In genomic region chr2:92388891-92389641, GRCm38 (mm10) we compare ENCODE assay signal across 7 mouse cellular contexts. TPM values are rescaled to one million over a fixed set of nuclear protein-coding genes. Genes with fewer than 3 reads are reported as not detected.
DNase-seq lines count a peak whose midpoint lies in the region; ATAC-seq and TF ChIP-seq lines count a peak whose summit lies in the region.

No protein-coding gene starts in this region.

- no peak for TF ChIP-seq CTCF in small intestine, adult 2 months (IDR thresholded peaks at IDR 0.05; ENCODE audit: extremely low read depth, insufficient read length, insufficient replicate concordance, low read depth, low read length)

- H3K9ac ChIP-seq in intestine, embryonic 15.5 days, result peak overlapping the region; percentile 64
- peak overlapping the region; percentile 80 for H3K9ac ChIP-seq in midbrain, embryonic 11.5 days (ENCODE audit: low read length)

- peaks cover 40% of the 10 kb centered on the region for H3K4me1 ChIP-seq in intestine, embryonic 15.5 days (replicated peaks)
- peaks cover 50% of the 10 kb centered on the region for H3K4me1 ChIP-seq in midbrain, embryonic 11.5 days (ENCODE audit: control insufficient read depth, insufficient read depth, low read length)
- no peaks in the 10 kb centered on the region; the same call in 1 of the 2 replicates for H3K4me1 ChIP-seq in small intestine, adult 2 months (ENCODE audit: control insufficient read depth, insufficient read depth, insufficient read length, low read length)

- H3K27ac ChIP-seq in intestine, embryonic 15.5 days, result peak overlapping the region; percentile 62
- H3K27ac ChIP-seq in midbrain, embryonic 11.5 days (ENCODE audit: low read depth, low read length), result peak overlapping the region; percentile 51
- H3K27ac ChIP-seq in small intestine, adult 2 months (ENCODE audit: insufficient read depth, low read depth, low read length), result no peak overlapping the region

- peak; percentile 90 for ATAC-seq in intestine, embryonic 15.5 days
- peak; percentile 96 for ATAC-seq in midbrain, embryonic 11.5 days (ENCODE audit: low FRiP score)

- no peaks in the 10 kb centered on the region for H3K9me3 ChIP-seq in intestine, embryonic 15.5 days
- H3K9me3 ChIP-seq in midbrain, embryonic 11.5 days (ENCODE audit: control insufficient read depth, low read length), result no peaks in the 10 kb centered on the region

- peak overlapping the region; percentile 67 for H3K4me3 ChIP-seq in intestine, embryonic 15.5 days (replicated peaks)
- H3K4me3 ChIP-seq in midbrain, embryonic 11.5 days (ENCODE audit: low read depth, low read length), result peak overlapping the region; percentile 63
- peak overlapping the region; percentile 67 for H3K4me3 ChIP-seq in small intestine, adult 2 months (ENCODE audit: low read depth, low read length)

- WGBS in intestine, embryonic 15.5 days, result under 1% methylated on average over 55 of the region's 62 CpGs
- under 1% methylated on average over 61 of the region's 62 CpGs for WGBS in midbrain, embryonic 11.5 days
- WGBS in small intestine, adult 2 months, result 2% methylated on average over 62 of the region's 62 CpGs

- intact Hi-C loops in left cerebral cortex, postnatal 14 days (cut with DNase I), result no loop called here

- H3K27me3 ChIP-seq in intestine, embryonic 15.5 days (replicated peaks), result no peaks in the 10 kb centered on the region
- no peaks in the 10 kb centered on the region for H3K27me3 ChIP-seq in midbrain, embryonic 11.5 days (ENCODE audit: control insufficient read depth, insufficient read depth, low read length)
- peaks cover 19% of the 10 kb centered on the region for H3K27me3 ChIP-seq in small intestine, adult 2 months (ENCODE audit: control insufficient read depth, insufficient read depth, low read length)

- peak; percentile 64 to 73 for DNase-seq in adrenal gland, adult 18-20 months (ENCODE audit: low spot score in 2 of 2)
- DNase-seq in embryo, embryonic 11 days, result peak; percentile 98
- peak; percentile 68 to 80 for DNase-seq in gastrocnemius, postnatal 4 days (ENCODE audit: low spot score in 2 of 2)
- DNase-seq in left cerebral cortex, postnatal 14 days (ENCODE audit: low spot score in 2 of 2), result peak; percentile 90 to 96
- DNase-seq in midbrain, embryonic 11.5 days (ENCODE audit: low spot score, missing footprints), result peak; percentile 99

- peaks cover 13% of the 10 kb centered on the region; the same call in 1 of the 2 replicates for H3K36me3 ChIP-seq in intestine, embryonic 15.5 days
- H3K36me3 ChIP-seq in midbrain, embryonic 11.5 days (ENCODE audit: control insufficient read depth, insufficient read depth, low read length), result peaks cover 32% of the 10 kb centered on the region
- no peaks in the 10 kb centered on the region for H3K36me3 ChIP-seq in small intestine, adult 2 months (ENCODE audit: control insufficient read depth, insufficient read depth, low read length)

- H3K4me2 ChIP-seq in intestine, embryonic 15.5 days (replicated peaks), result peak overlapping the region; percentile 94
- peak overlapping the region; percentile 65 for H3K4me2 ChIP-seq in midbrain, embryonic 11.5 days

- TF ChIP-seq POLR2A in small intestine, adult 2 months (IDR thresholded peaks at IDR 0.05; ENCODE audit: low read depth, low read length), result no peak

RNA-seq across cellular contexts. Expression of gene 1700029I15Rik, which starts 6.7 kb away (rescaled TPM):
- 10 to 100 TPM in 1 of 2 experiments, 1 to 10 TPM in 1; 6.6 to 15.3 TPM for total RNA-seq in adrenal gland, adult 18-20 months (2021)
- total RNA-seq in gastrocnemius, postnatal 4 days (2021), result 1 to 10 TPM; 1.8 to 2.6 TPM
- 2.9 and 3.0 TPM in 2 replicates for polyA plus RNA-seq in intestine, embryonic 15.5 days (2015; fragmentation: Nextera tagmentation; extraction: Ambion mirVana)
- total RNA-seq in left cerebral cortex, postnatal 14 days (2021), result 1 to 10 TPM; 2.9 to 4.0 TPM
- polyA plus RNA-seq in midbrain, embryonic 11.5 days (2014; fragmentation: Nextera tagmentation; extraction: Ambion mirVana), result 1.5 and 2.0 TPM in 2 replicates
- 3.5 and 7.4 TPM in 2 replicates for polyA plus RNA-seq in small intestine, adult 2 months (2012; rRNA removed)

RNA-seq across cellular contexts. Expression of gene Mapk8ip1, which starts 12.0 kb away (rescaled TPM):
- total RNA-seq in adrenal gland, adult 18-20 months (2021), result 10 to 100 TPM; 29.6 to 32.3 TPM
- total RNA-seq in gastrocnemius, postnatal 4 days (2021), result 10 to 100 TPM; 41.2 to 41.5 TPM
- 19.4 and 21.3 TPM in 2 replicates for polyA plus RNA-seq in intestine, embryonic 15.5 days (2015; fragmentation: Nextera tagmentation; extraction: Ambion mirVana)
- total RNA-seq in left cerebral cortex, postnatal 14 days (2021), result 100 to 1,000 TPM; 392 to 397 TPM
- polyA plus RNA-seq in midbrain, embryonic 11.5 days (2014; fragmentation: Nextera tagmentation; extraction: Ambion mirVana), result 34.5 and 37.1 TPM in 2 replicates
- 4.7 and 5.3 TPM in 2 replicates for polyA plus RNA-seq in small intestine, adult 2 months (2012; rRNA removed)

RNA-seq across cellular contexts. Expression of gene Large2, which starts 14.4 kb away (rescaled TPM):
- 1 to 10 TPM in 1 of 2 experiments, not detected in 1; 2.7 TPM for total RNA-seq in adrenal gland, adult 18-20 months (2021)
- total RNA-seq in gastrocnemius, postnatal 4 days (2021), result under 1 TPM in 1 of 2 experiments, not detected in 1; 0.47 TPM
- 10.0 and 11.8 TPM in 2 replicates for polyA plus RNA-seq in intestine, embryonic 15.5 days (2015; fragmentation: Nextera tagmentation; extraction: Ambion mirVana)
- under 1 TPM; 0.42 to 0.77 TPM for total RNA-seq in left cerebral cortex, postnatal 14 days (2021)
- polyA plus RNA-seq in midbrain, embryonic 11.5 days (2014; fragmentation: Nextera tagmentation; extraction: Ambion mirVana), result 8.9 and 10.6 TPM in 2 replicates
- 12.3 and 15.6 TPM in 2 replicates for polyA plus RNA-seq in small intestine, adult 2 months (2012; rRNA removed)

RNA-seq across cellular contexts. Expression of gene Pex16, which starts 14.6 kb away (rescaled TPM):
- 100 to 1,000 TPM in 1 of 2 experiments, 10 to 100 TPM in 1; 90.6 to 183 TPM for total RNA-seq in adrenal gland, adult 18-20 months (2021)
- 10 to 100 TPM; 23.0 to 23.1 TPM for total RNA-seq in gastrocnemius, postnatal 4 days (2021)
- polyA plus RNA-seq in intestine, embryonic 15.5 days (2015; fragmentation: Nextera tagmentation; extraction: Ambion mirVana), result 41.6 and 45.8 TPM in 2 replicates
- 10 to 100 TPM; 36.5 to 41.2 TPM for total RNA-seq in left cerebral cortex, postnatal 14 days (2021)
- polyA plus RNA-seq in midbrain, embryonic 11.5 days (2014; fragmentation: Nextera tagmentation; extraction: Ambion mirVana), result 17.7 and 20.0 TPM in 2 replicates
- 71.2 and 157 TPM in 2 replicates for polyA plus RNA-seq in small intestine, adult 2 months (2012; rRNA removed)

RNA-seq across cellular contexts. Expression of gene Cry2, which starts 44.8 kb away (rescaled TPM):
- 10 to 100 TPM; 20.6 to 46.2 TPM for total RNA-seq in adrenal gland, adult 18-20 months (2021)
- 10 to 100 TPM; 47.6 to 59.3 TPM for total RNA-seq in gastrocnemius, postnatal 4 days (2021)
- polyA plus RNA-seq in intestine, embryonic 15.5 days (2015; fragmentation: Nextera tagmentation; extraction: Ambion mirVana), result 14.5 and 15.8 TPM in 2 replicates
- 100 to 1,000 TPM; 109 to 116 TPM for total RNA-seq in left cerebral cortex, postnatal 14 days (2021)
- polyA plus RNA-seq in midbrain, embryonic 11.5 days (2014; fragmentation: Nextera tagmentation; extraction: Ambion mirVana), result 20.5 and 21.9 TPM in 2 replicates
- polyA plus RNA-seq in small intestine, adult 2 months (2012; rRNA removed), result 4.7 and 13.1 TPM in 2 replicates

Comparison
In these comparisons a context has a peak if more than half of its experiments do, and no peak if none do; other contexts are left out.
1. RNA of gene Mapk8ip1, which starts 12.0 kb away (total RNA-seq): 392 to 397 TPM in left cerebral cortex, postnatal 14 days; 41.2 to 41.5 TPM in gastrocnemius, postnatal 4 days and 29.6 to 32.3 TPM in adrenal gland, adult 18-20 months; every median in the first group is over 4 times any median in the second.
2. Peak in every context shown above with its lines, with median percentiles within 50 percentile points of each other: DNase-seq and H3K4me3 ChIP-seq.